Mouse (Mus musculus) MEL-GATA-1-ER (cell line): ENCODE measurements around the gene Olfr1484.
"Not testable (repeated sequence)": the region's sequence is repeated elsewhere in the genome, so short reads cannot be mapped to it uniquely, and the experiment has no call there.

Experiments used
- DNase-seq: peaks from one replicate; pipeline ENCODE4 v3.0.0-alpha.2; 2012; ENCODE audit warnings: low read depth; ENCODE audit errors: extremely low read depth

Olfr1484 gene

GRCm38 (mm10) chr19:13583211-13583610 lies at the start of gene Olfr1484:
Olfr1484 (plus strand) TSS chr19:13583511.
- no peak for DNase-seq

DNA sequence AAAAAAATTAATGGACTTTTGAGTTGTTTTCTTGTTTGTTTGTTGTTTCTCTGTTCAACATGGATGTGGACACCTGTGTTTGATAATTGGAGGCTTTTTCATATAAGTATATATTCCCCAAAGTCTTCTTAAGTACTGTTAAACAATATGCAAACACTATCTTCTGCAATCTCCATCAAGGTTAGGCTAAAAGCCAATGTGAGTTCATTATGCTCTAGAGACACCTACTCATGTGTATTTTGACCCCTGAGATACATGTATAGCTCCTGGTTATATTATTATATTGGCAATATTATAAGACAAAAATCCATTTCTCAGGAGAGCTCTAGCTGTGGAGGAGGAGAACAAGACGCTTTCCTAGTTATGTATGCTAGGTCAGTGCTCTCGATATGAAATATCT lies 33.8 kb downstream of the Olfr1484 start, which contains the start of gene Olfr1487:
TSS of gene Olfr1487 (plus strand) at position 301 of the 400 bp plus-strand sequence.
- not testable (repeated sequence) for DNase-seq

GRCm38 (mm10) chr19:13631321-13631720 lies 48.0 kb downstream of the Olfr1484 start, which contains the start of gene Olfr1489:
Olfr1489 (plus strand) TSS chr19:13631621.
- no peak for DNase-seq
